Mouse (Mus musculus): Measurements from ENCODE around the gene Fosl1. TPM values are rescaled to one million over a fixed set of nuclear protein-coding genes. Genes with fewer than 3 reads are reported as not detected.
A peak's percentile ranks its signal among the peaks of the same experiment; 100 is the strongest.
"Not testable (repeated sequence)": the region's sequence is repeated elsewhere in the genome, so short reads cannot be mapped to it uniquely, and the experiment has no call there.

Gene Fosl1
- 0.98 and 1.1 TPM in 2 replicates for total RNA-seq (2021)
- long read RNA-seq, experiment 1, result 0 reads
- long read RNA-seq, experiment 2, result 0 reads

GRCm38 (mm10) chr19:5447515-5448353 is at the start of gene Fosl1:
Gene Fosl1 (plus strand): TSS chr19:5447547.
- peak; percentile 81 for DNase-seq

GRCm38 (mm10) chr19:5401073-5401472 is 46.3 kb upstream of the Fosl1 start:
- not testable (repeated sequence) for DNase-seq

DNA sequence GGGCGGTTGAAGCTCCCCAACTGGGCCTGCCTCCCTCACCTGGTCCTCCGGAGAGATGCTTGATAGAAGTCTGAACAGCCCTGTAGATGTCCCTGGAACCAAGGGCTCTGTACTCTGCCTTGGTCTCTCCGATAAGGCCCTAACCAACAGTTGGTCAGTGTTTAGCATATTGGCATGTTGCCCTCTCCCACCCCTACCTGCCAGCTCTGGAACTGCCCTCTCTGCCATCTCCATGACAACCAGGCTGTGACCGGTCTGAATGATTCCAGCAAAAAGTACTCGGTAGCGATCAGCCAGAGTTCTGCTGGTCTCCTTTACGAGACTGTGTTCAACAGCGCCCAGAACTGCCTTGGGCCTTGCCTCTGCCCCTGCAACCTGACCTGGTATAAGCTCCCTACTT is 45.1 kb upstream of the Fosl1 start, which contains the start of gene Tsga10ip:
Tsga10ip (minus strand) TSS at position 234 of the 400 bp plus-strand sequence.
- no peak for DNase-seq

GRCm38 (mm10) chr19:5405924-5406323 is 41.4 kb upstream of the Fosl1 start:
- DNase-seq, result no peak

- DNase-seq, result peak; percentile 63
Measured at GRCm38 (mm10) chr19:5406531-5407126, 40.7 kb upstream of the Fosl1 start.

DNA sequence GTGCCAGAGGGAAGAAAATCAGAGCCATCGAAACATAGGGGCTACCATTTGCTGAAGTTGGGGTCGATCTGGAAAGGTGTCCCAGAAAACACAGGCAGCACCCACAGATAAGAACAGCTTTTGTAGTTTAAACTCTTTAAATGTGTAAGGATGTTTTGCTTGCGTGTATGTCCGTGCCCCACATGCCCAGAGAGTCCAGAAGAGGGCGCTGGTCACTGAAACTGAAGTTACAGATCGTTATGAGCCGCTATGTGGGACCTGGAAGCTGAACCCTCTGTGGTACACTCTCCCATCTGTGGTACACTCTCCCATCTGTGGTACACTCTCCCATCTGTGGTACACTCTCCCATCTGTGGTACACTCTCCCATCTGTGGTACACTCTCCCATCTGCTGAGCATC is 40.2 kb upstream of the Fosl1 start:
- DNase-seq, result peak; percentile 84

DNA sequence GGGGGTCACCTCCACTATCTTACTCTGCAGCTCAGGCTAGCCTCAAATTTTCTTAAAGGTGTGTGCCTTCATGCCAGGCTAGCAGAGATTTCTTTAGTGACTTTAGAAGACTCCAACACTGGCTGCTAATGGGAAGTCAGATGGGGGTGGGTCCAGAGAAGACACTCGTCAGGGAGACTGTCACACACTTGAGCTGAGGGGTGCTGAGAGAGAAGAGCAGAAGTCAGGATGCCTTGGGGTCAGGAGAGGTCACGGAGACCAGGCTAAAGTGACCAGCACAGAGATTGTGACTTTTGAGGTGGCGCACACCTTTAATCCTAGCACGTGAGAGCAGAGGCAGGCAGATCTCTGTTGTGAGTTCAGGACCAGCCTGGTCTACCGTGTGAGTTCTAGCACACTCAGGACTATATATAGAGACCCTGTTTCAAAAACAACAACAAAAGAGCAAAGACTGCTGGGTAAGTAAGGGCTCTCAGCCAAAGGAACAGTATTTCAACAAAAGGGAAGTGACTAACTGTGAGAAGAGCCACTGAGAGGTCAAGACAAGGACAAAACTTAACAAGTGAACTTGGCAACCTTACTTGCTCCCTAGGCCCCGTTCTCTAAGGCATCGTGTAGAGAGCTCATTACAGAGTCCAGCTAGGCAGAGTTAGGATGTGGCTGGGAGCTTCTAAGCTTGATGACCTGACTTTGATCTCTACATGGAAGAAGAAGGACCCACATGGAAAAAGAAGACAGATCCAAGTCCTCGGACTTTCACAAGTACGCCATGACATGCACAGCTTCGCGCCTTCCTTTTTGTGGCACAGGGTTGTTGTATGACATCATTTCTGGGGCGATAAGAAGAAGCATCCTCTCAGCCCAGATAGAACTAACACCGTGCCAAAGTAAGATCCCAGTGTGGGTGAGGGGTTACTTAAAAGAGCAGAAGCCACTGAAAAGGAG is 39.0 kb upstream of the Fosl1 start:
- DNase-seq, result no peak

DNA sequence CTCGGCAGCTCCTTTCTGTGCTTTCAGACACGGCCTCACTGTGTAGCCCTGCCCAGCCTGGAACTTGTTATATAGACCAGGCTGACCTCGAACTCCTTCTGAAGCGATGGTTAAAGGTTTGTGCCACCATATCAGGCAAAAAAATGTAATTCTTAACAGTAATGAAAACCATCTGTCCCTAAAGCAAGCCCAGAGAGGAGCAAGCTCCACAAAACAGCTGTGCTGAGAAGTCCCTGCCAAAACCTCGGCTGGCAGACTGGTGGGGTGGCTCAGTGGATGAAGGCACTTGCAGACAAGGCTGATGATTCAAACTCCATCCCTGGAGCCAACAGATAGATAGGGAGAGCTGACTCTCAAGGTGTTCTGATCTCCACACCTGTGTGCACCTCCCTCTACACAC is 38.3 kb upstream of the Fosl1 start:
- DNase-seq, result no peak

- DNase-seq, result no peak
Measured at GRCm38 (mm10) chr19:5410641-5411040, 36.7 kb upstream of the Fosl1 start.

DNA sequence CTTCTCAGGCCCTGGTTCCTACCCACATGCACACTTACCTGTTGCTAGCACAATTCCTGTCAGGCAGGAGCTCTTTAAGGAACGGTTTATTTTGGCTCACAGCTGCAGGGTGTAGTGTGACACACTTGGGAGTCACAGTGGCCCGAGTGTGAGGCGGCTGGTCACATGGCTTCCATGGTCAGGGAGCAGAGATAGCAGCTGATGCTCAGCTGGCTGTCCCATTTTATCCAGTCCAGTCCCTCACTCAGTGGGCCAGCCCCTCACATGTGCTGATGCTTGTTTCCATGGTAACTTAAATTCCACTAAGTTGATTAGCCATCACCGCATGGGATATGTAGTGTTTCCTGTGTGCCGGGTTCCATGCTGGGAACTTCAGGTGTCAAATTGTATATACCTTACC is 35.4 kb upstream of the Fosl1 start:
- DNase-seq, result no peak

DNA sequence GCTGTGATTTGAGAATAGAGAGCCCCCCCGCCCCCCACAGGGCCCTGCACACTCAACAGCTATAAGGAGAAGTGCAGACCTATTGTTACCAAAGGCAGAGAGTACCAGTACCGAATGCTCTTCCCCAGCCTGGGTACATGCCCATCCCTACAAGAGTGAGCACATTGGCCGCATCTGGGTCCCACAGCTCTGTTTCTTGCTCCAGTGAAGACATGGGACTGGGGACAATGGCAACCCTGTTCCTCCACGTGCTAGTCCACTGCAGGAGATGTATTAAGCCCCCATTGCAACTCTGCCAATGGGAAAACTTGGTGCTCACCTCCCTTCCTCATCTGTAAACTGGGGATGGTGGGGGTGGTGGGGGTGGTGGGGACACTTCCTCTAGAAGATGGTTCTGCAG is 33.5 kb upstream of the Fosl1 start:
- DNase-seq, result no peak

DNA sequence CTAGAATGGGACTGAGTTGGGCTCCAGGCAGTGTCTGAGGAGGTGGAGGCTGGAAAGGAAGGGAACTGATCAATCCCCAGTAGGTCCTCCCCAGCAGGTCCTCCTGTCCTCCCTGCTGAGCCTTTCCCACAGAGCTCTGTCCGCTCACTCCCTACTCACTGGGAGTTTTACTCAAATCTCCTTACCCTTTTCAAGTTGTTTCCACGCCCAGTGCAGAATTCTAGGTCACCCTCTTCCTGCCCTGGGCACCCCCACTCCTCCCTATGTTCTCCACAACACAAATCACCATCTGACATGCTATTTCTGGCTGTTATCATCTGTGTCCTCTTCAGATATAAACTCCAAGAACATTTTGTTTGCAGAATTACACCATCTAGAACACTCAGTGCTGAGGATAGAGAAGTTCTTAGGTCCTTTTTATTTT is 32.8 kb upstream of the Fosl1 start:
- DNase-seq, result peak; percentile 63

DNA sequence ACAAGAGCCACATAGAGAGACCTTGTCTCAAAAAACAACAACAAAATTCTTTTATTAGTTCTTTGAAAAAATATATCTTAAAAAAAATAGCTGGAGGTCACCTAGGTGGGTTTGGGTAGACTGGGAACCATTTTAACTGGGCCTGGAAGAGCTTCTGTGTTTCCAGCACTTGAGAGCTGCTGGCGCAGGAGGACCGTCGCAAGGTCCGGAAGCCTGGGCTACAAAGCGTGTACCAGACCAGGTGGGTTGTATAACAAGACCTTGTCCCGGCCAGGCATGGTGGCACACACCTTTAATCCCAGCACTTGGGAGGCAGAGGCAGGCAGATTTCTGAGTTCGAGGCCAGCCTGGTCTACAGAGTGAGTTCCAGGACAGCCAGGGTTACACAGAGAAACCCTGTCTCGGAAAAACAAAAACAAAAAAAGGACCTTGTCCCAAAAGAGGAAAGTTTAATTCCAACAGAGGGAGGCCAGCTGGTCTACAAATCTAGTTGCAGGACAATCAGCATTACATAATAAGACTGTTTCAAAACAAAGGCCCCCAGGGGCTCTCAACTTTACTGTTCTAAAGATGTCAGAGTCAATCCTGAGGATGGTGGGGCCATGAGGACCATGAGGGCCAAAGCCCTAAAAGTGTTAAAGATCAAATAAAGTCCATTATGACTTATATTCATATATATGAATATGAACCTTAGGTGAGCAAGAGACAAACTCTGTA is 28.4 kb upstream of the Fosl1 start:
- DNase-seq, result no peak

GRCm38 (mm10) chr19:5419630-5420029 is 27.7 kb upstream of the Fosl1 start:
- DNase-seq, result no peak

GRCm38 (mm10) chr19:5420579-5420978 is 26.8 kb upstream of the Fosl1 start:
- no peak for DNase-seq

- no peak for DNase-seq
Measured at GRCm38 (mm10) chr19:5421784-5422183, 25.6 kb upstream of the Fosl1 start.

GRCm38 (mm10) chr19:5422267-5422666 is 25.1 kb upstream of the Fosl1 start:
- peak; percentile 38 for DNase-seq

GRCm38 (mm10) chr19:5422895-5423443 is 24.4 kb upstream of the Fosl1 start:
- no peak for DNase-seq

DNA sequence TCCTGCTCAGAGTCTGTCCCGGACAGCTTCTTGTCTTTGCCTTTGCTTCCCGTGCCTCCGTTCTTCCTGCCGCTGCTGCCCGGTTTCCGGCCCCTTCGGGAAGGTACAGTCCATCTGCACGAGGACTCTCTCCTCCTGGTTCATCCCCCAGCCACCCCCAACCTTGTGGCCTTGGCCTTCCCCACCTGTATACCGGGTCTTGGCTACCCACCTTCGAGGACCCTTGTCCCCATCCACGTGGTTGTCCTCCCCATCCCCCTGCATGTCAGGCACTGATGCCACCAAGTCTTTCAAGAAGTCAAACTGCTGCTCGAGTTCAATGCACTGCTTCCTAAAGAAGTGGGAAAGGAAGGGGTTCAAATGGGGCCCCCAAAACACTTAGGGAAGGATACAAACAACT is 23.8 kb upstream of the Fosl1 start:
- peak; percentile 21 for DNase-seq

DNA sequence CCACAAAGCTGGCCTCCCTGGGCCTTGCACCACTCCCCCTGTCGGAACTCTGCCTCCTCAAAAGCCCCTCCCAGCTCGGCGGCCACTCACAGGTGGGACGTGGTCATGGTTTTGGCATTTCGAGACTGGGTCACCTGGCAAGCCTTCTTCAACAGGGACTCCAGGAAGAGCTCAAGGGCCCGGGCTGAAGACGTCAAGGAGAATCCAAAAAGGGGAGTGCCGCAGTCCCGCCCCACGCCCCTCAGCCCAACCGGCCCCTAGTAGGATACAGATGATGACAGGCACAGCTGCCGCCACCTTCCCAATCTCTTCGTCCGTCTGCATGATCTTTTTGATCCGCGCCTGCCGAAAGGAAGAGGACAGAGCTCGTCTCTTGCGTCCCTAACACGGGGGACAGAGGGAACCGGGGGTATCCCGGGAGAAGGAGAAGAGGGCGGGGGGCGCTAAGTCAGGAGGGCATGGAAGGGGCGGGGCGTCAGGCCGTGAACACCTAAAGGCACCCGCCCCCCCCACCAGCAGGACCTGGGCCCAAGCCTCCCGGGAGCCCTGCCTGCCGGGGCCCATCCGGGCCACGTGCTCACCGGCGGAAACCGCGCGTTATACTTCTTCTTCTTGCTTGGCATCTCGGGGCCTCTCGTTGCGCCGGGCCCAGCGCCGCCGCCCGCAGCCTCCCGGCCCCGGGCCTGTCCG is 23.1 kb upstream of the Fosl1 start:
- peak; percentile 86 for DNase-seq
